Mouse (Mus musculus): ENCODE measurements around the gene Mia2.

The Mia2 gene

DNA sequence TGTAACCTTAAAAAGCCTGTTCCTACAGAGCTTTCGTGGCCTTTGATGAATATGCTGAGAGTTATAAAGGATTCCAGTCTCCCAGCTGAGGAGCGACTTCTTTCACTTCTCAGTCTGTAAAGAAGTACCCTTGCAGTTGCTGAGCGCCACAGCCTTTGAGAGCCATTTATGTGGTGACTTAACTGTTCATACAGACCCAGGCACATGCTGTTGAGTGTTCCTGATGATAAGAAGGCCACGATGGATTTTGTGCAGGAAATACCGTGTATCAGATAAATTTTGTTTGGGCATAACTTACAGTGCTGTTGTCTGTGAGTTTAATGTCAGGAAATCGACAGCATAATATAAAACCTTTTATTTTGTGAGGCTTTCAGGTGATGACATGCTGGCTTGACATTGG is 68.9 kb downstream of the Mia2 start:
- DNase-seq (ENCODE audit: low read depth) = no peak

DNA sequence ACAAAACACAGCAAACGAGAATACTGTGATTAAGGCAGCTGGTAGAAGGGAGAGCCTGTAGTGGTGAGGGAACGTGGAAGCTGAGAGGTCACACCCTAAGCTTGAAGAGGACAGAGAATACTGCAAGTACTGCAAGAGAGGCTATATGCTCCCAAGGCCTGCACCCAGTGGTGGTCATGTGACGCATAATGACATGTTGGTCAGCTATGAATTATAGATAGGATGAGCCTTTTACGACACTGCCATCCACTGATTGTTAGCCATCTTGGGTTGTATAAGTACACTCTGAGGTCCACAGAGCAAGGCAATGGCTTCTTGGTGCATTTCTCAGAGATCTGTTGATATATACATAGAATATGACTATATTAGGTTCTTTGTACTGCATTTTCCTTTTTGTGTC is 71.0 kb downstream of the Mia2 start:
- no peak for DNase-seq (ENCODE audit: low read depth)

DNA sequence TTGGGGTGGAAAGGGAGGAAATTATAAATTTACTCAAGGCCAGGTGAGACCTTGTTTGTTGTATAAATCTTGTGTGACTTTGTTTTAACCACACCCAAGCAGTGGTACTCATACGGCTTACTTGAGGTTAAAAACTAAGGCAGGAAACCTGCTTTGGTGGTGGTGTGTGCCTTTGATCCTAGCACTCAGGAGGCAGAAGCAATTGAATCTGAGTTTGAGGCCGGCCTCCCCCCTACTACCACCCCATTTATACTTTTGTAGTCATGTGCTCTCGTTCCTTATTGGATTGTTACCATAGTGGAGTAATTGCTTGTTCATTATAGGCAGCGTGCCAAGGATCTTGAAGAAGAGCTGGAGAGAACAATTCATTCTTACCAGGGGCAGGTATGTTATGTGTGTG is 74.3 kb downstream of the Mia2 start:
- no peak for DNase-seq (ENCODE audit: low read depth)

DNA sequence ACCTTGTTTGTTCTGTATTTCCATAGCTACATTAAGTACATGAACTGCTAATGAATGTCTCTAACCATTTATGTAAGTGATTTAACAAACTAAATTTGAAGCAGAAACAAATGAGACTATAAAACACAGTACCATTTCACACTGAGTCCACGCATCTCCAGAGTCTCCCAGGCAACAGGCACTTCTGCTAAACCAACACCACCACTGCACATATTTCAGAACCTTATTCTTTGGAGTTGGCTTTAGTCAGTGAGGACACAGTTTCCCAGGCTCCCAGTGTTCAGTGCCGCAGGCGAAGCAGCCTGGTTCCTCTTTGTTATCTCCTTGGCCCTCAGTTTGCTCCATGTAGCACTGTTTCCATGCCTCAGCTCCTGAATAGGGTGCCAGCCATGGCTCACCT is 82.2 kb downstream of the Mia2 start:
- no peak for DNase-seq (ENCODE audit: low read depth)

DNA sequence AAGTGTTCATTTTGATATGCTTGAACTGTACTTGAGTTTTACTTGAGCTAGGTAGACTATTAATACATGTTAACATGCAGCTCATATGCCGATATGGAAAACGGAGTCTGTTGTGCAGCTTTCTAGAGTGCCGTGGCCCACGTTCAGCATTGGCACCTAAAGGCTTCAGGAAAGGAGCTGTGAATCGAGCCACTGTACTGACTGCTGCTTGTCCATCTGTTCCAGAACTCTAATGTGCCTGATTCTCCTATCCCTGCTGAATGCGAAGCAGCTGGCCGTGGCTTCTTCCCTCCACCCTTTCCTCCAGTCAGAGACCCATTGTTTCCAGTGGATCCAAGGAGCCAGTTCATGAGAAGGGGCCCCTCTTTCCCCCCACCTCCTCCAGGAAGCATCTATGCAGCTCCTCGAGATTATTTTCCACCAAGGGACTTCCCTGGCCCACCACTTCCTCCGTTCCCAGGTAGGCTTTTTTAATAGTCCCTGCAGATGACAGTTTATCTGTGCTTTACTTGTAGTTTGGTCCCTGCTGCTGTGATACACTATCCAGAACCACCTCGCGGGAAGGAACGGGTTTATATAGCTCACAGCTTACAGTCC is 92.6 kb downstream of the Mia2 start:
- no peak for DNase-seq (ENCODE audit: low read depth)

DNA sequence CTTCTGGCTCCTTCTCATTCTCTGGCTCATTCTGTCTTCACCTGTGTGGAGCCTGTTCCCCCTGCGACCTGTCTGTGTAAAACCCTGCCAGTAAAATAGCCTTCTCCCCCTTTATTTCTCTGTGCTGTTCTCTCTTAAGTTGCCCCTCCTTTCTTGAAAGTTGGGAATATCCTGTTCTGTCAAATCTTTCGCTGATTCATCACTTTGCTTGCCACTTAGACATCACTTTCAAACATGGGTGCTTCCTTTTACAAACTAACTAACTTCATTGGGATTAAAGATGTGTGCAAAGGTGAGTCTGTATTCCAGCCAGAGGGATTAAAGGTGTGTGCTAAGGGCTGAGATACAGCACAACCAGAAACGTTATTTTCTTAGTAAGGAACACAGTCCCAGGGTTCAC is 98.0 kb downstream of the Mia2 start:
- no peak for DNase-seq (ENCODE audit: low read depth)

DNA sequence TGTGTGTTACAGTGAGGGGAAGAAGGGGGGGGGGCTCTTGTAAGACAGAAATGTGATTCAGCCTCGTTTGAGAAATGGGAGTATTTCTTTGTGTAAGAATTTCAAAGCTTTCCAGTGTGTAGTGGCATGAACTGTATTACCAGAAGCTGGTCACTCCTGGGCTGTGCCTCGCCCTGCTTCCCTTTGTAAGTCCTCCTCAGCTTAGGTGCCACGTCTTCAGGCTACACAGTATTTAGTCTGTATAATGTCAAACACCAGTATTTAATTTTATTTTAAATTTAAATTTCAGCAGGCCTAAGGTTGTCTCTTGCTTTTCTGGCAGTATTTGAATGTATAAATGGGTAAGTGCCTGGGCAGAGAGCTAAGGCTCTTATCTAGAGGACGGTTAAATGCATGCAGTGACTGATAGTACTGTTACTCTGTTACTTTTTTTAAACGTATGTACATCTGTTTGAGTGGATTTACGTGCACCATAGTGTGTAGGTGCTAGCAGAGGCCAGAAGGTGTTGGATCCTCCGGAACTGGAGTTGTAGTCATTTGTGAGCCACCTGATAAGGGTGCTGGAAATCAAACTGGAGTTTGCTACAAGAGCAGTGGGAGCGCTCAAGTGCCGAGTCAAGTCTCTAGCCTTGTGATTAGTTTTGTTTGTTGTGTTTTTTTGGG is 98.9 kb downstream of the Mia2 start:
- DNase-seq (ENCODE audit: low read depth) = no peak

DNA sequence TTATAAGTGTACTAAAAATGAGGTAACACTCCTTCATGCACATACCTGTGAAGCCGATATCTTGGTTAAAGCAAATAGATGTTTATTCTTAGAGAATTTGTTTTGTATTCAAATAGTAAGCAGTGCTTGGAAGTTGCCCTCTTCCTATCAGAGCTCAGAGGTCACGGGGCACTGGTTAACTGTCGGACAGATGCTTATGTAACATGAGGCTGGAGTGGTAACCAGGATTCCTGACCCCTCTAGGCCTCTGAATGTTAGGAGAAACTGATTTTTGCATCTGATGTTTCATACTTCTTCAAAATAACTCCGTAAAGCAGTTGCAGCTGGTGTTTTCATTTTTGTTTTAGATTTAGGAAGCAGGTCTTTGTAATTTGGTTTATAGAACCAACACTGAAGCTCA is 99.5 kb downstream of the Mia2 start:
- no peak for DNase-seq (ENCODE audit: low read depth)

DNA sequence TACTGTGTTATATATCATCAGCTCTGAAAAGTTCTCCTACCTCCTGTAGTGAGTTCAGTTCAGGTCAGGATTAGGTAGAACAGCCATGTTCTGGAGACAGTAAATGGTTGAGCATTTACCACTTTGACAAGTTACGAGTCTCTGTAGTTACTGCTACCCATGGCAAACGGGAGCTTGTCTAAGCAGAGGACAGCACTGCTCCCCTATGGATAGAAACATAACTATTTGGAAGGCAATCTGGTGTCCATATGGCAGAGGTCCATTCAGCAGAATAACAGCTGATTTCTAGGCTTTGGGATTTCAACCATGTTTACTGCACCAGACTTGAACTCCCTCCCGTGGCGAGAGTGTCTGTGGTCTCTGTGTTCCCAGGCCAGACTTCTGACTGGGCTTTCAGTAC is 100.3 kb downstream of the Mia2 start:
- no peak for DNase-seq (ENCODE audit: low read depth)

DNA sequence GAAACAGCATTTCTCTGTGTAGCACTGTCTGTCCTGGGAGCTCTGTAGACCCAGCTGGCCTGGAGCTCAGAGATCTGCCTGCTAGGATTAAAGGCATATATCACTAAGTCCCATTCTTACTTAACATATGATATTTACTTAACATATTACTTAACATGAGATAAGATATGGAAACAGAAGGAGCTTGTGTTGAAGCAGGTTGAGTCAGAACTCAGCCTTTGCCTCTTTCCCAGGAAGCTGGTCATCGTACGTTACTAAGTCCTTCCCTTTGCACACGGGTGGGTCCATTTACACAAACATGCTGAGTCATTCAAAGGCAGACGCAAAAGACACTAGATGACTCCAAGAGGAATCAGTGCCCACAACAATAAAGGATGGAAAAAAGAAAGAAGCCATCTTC is 103.2 kb downstream of the Mia2 start:
- peak; percentile 64 for DNase-seq (ENCODE audit: low read depth)

DNA sequence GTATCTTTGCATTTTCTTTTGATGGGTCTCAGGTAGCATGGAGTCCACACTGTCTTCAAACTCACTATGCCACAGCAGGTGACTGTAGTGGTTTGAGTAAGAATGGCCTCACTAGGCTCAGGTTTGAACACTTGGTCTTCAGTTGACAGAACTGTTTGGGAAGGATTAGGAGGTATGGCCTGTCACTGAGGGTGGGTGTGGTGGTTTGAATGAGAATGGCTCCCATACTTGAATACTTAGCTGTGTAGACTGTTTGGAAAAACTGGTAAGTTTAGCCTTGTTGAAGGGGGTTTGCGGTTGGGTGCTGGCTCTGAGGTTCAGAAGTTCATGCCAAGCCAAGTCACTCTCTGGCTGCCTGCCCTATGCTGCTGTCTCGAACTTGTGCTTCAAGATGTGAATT is 103.8 kb downstream of the Mia2 start:
- no peak for DNase-seq (ENCODE audit: low read depth)

DNA sequence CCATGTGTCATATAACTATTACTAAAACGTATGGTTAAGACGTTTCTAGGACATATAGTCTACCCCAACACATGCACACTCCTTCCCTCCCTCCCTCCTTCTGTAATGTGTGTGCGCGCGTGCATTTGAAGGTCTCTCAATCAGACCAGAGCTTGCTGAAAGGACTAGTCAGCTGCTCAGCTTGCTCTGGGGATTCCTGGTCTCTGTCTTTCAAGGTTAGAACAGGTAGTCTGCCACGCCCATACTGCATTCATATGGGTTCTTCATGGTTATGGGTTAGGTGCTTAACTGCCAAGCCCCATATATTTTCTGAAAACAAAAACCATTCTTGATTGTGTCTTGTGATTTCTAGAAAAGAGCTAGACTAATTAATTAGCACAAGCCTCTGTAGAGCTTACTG is 110.0 kb downstream of the Mia2 start:
- DNase-seq (ENCODE audit: low read depth) = no peak

DNA sequence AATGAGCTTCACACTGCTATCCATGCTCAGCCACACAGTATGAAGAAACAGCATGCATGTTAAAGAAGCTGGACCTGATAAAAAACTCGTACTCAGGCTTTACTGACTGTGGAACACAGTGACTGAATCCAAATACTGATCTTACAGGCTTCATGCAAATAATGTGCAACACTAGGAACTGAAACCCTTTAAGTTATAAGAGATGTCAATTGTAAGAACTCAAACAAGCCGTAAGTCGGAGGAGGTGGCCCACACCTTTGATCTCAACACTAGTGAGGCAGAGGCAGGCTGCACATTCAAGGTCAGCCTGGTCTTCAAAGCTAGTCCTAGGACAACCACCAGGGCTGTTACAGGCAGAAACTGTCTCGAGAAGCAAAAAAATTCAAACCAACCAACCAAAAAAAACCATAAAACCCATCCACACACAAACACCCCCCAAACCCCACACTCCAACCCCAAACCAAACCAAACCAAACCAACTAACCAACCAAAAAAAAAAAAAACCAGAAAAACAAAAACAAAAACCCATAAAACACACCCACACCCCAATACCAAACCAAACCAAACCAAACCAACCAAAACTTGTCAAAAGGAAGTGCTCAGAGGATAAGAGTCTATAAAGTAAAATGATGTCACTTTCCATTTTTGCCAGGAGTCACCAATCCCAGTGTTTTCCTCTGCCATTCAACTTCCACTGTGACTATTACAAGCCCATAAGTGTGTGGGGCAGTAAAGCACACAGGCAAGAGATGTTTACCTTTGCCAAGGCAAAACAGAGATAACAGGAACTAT is 110.8 kb downstream of the Mia2 start:
- DNase-seq (ENCODE audit: low read depth) = no peak

DNA sequence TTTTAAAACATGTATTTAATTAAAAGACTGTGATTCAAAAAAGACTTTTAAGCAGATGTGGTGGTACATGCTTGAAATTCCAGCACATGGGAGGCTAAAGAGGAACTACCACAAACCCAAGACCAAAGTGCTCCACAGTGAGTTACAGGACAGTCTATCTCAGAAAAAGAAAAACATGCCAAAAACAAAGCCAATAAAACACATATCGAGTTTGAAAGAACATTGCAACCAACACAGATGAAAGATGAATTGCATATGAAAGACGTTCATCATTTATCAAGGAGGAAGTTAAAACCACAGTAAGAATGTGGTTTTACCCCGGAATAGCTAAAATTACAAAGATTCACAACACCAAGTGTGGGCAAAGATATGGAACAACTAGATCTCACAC is 111.4 kb downstream of the Mia2 start:
- no peak for DNase-seq (ENCODE audit: low read depth)

DNA sequence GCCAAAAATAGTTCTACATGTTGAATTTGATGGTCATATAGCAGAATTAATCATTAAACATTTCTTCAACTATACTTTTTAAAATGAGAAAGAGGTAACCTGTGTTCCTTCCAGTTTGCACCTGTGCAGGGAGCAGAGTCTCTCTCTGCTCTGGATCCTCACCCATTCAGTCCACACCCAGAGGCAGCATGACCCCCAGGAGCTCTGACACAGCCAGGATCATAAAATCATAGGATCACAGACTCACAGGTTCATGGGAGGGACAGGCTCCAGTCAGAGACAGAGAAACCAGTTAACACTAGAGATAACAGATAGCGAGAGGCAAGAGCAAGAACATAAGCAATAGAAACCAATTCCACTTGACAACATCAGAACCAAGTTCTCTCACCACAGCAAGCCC is 112.2 kb downstream of the Mia2 start:
- DNase-seq (ENCODE audit: low read depth) = no peak

DNA sequence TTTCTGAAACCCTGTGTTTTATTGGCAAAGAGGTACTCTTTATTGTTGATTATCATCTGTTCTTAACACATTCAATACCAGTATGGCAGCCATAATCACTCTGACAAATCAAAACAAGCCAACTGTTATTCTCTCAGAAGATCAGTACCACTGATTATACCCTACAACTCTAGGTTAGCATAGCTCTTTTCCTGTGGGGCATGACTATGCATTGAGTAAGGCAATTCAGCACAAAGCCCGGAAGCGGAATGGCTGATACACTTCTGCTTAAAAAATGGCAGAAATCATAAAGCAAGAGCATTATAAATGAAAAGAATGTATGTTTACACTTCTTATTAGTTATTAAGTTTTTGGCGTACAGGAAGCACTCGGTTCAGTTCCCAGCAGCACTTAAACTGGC is 120.6 kb downstream of the Mia2 start:
- no peak for DNase-seq (ENCODE audit: low read depth)

DNA sequence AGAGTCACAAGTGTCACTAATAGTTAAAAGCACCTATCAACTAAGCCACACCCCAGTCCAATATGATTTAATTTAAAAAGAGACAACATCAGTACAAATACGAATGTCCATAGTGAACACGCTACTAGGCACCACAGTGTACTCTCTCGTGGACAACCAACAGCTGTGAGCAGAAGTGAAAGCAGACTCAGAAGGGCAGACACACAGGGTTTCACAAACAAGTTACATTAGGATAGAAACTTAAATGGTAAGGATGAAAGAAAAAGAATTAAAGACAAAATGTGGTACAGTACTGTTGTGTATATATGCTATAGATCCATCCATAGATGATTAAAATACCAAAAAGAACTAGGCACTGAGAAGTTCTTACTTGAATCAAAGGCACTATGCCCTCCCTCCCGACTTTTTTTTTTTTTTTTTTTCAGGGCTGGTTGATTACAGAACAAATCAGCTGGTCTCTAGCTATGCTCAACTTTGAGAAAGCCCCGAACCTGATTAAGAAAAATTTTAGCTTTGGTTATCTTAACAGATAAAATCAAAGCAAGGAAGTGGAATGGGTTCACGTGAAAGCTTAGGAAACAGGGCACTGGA is 121.2 kb downstream of the Mia2 start:
- no peak for DNase-seq (ENCODE audit: low read depth)

DNA sequence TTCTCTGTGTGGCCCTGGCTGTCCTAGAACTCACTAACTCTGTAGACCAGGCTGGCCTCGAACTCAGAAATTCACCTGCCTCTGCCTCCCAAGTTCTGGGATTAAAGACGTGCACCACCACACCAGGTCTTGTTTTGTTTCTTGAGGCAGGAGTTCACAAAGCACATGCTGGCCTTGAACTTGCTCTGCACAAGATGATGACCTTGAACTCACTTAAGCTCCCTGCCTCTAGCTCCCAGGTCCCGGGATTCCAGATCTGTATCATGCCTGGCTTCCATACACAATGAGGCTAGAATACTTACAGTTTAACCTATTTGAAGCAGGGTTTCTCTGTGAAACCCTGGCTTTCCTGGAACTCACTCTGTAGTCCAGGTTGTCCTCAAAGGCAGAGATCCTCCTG is 121.7 kb downstream of the Mia2 start:
- no peak for DNase-seq (ENCODE audit: low read depth)

DNA sequence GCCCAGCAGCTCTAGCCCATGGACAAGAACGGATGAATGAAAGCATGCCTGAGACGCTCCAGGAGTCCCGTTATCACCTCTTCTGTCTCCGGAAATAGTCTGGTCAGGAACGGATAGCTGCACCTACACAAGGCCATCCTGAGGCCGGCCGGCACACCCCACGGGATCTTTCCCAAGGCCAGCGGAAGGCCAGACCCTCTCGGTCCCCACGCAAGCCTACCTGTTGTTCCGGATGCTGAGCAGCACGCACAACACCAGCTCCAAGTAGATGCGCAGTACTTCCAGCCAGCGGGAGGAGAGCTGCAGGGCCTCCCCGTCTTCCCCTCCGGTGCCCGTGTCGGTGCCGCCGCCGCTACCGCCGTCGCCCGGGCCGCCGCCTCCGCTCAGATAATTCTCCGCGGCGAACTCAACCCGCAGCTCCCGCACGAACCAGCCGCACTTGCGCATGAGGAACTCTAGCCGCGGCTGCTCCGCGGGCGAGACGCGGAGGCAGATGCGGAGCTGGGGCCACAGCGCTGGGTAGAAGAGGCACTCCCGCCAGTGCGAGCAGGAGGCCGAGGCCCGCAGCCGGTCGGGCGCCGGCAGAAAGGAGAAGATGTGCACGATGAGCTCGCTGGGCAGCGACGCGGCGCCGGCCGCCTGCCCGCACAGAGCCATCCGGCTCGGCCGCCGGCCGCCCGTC is 123.2 kb downstream of the Mia2 start:
- DNase-seq (ENCODE audit: low read depth) = no peak

DNA sequence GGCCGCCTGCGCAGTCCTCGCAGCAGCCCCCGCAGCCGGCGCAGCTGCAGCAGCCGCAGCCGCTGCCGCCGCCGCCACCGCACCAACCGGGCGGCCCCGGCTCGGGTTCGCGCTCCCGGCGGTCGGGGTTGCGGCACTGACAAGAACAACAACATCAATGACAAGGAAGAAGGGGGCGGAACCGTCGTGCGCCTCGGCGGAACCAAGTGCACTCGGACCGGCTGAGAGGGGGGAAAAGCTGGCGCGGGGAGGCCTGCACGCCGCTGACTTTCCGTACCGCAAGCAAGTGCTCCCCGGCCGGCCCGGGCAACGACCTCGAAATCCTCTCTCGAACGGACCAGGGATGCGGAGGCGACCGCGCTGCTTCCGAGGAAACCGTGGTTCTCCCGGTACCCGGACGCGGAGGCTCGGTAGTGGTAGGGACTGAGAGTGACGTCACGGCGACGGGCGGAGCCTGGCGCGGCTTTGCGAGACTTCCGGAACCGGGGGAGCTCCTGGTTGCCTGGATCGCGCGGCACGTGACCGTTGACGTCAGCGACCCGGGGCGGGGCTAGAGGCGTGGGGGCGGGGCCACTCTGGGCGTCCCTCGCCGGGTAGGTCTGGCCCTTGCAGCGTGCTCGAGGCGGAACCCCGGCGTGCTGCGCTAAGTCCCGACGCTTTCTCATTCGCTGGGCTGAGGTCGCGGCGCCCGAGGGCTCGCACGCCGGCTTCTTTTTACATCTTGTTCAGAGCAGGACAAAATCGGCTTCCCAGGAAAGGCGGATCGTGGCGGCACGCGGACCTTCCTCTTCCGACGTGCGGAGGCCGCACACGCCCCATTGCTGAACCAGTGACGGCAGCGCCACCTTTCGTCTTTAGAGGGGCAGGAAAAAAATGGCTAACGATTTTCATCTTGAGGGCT is 124.0 kb downstream of the Mia2 start, which contains the start of gene Fbxo33:
TSS of gene Fbxo33 (minus strand) at position 401 of the 901 bp plus-strand sequence.
- DNase-seq (ENCODE audit: low read depth) = peak; percentile 99

DNA sequence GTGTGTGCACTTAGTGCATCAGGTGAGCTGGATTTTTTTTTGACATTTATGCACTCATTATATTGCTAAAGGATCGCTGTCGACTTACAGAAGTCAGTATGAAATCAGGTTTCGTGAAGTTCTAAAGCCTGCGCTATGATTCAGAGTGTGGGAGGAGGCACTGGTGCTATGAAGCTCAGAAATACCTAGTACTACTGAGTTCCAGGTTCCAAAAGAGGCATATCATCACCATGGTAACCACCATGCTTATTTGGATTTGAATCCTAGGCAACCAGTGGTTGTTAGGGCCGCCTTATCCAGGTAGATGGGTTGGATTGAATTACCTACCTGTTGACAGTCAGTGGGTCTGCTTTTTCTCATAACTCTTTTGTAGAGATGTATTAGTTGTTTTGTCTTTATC is 132.8 kb downstream of the Mia2 start:
- DNase-seq (ENCODE audit: low read depth) = no peak

Measured in NIH3T3 (cell line).